Mouse (Mus musculus) olfactory bulb, adult 2 months (tissue): ENCODE measurements around the gene Calhm4.

Experiments used
- CTCF ChIP-seq: fragments of 200-500 bp; IDR thresholded peaks from 2 replicates; pipeline ENCODE4 v1.5.1; 2012; ENCODE audit warnings: low read depth, mild to moderate bottlenecking, low read length, moderate library complexity; ENCODE audit not compliant: insufficient read depth
- POLR2A ChIP-seq: fragments of 200-500 bp; IDR thresholded peaks from 2 replicates; pipeline ENCODE4 v1.6.1; 2012; ENCODE audit warnings: mild to moderate bottlenecking, low read depth, low read length, moderate library complexity; ENCODE audit not compliant: insufficient read depth

DNA sequence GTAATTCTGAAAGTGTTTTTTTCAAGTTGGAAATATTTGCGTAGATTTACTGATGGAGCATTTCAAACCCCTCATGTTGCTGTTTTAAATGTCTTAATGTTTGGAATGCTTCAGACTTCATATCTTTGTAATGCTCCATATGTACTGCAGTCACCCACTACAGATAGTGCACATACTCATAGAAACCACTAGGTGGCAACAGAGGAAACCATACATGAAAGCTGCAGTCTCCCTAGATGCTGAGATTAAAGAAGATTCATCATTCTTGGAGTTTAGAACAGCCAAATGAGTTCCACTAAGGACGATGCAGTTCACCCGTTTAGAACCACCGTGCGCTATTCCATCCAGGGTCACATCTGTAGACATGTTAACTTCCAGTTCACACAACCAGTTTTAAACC, 7.5 kb downstream of the Calhm4 start:
- TF ChIP-seq CTCF (no peak), POLR2A (no peak)
